Mouse (Mus musculus) brain, embryonic 18.5 days (tissue): ENCODE data around the gene Tgtp2.
"Not testable (repeated sequence)": the region's sequence is repeated elsewhere in the genome, so short reads cannot be mapped to it uniquely, and the experiment has no call there.

Experiments
- DNase-seq: peaks from one replicate; pipeline ENCODE4 v3.0.0-alpha.2; 2012; ENCODE audit warnings: low read depth, low spot score

Gene Tgtp2

DNA sequence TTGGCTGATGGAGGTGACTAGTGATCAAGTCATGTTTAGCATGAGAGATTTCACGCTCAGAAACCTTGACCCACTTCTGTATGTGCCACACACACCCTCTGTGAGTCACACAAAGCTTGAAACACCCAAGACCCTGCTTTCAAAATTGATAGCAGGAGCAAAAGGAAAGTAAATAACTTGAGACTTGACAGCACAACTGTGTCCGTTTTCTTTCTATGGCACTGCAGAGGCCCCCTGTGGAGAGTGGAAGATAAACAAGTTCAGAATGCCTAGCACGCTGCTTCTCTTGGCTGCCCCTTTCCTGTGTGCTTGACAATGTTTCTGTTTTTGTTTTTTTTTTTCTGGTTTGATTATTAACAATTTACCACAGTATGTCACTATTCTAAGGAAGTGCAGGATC lies 20.9 kb upstream of the Tgtp2 start:
- no peak for DNase-seq

DNA sequence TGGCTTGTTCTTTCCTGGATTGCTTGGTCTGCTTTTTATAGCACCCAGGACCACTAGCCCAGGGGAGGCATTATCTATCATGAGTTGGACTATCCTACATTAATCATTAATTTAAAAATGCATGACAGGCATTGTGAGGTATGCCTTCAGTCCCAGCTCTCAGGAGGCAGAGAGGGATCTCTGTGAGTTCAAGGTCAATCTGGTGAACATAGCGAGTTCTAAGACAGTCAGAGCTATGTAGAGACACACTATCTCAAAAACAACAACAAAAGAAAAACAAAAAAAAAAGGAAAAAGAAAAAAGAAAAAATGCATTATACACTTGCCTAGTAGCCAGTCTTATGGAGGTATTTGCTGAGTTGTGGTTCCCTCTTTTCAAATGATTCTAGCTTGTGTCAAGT lies 20.4 kb upstream of the Tgtp2 start:
- DNase-seq = no peak

DNA sequence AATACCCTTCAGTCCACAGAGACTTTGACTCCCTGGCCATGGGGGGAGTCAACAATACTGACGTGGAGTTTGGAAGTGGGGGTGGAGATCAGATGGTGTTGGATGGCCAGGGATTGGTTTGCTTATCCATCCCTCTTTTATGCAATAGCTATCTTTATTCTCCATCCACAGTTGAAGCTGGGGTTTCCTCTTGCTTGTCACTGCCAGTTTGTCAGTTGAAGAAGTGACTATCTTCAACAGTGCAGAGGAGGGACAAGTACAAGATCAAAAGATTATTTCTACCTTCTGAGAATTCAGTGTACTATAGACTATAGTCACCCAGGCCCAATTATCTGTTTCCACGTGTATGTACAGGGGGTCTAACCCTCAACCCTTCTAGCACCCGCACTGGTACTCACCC lies 19.8 kb upstream of the Tgtp2 start:
- DNase-seq = no peak

DNA sequence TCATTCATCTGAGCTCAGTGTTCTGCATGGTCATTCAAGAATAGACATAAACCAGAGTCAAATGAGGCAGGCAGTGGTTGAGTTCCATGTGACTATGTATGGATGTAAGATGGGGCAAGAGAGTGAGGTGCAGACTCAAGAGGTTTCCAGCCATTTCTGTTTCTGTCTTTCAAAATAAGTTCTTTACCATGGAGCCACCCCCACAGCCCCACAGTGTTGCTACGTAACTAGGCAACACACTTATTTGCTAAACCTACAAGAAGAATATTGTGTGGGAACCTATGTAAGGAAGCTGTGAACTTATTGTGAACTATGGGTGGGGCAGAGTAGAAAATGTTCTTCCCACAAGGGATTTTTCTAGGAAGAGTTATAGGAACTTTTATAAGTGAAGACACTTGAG lies 19.1 kb upstream of the Tgtp2 start:
- no peak for DNase-seq

DNA sequence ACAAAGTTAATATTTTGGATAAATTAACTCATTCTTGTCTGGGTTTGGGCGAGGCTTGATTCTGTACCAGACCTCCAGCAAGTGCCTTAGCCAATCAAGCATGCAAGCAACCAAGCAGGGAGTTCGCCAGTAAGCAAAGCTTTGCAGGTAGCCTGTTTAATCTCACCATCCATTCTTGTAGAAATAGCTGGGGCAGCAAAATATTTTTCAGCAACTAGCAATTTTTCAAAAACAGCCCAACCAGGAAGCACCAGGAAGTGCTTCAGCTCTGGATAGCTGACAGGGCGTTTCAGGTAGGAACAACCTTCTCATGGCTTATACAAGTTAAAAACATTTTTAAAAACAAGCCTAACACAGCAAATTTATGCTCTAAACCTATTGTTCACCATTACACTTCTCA lies 17.9 kb upstream of the Tgtp2 start:
- no peak for DNase-seq

DNA sequence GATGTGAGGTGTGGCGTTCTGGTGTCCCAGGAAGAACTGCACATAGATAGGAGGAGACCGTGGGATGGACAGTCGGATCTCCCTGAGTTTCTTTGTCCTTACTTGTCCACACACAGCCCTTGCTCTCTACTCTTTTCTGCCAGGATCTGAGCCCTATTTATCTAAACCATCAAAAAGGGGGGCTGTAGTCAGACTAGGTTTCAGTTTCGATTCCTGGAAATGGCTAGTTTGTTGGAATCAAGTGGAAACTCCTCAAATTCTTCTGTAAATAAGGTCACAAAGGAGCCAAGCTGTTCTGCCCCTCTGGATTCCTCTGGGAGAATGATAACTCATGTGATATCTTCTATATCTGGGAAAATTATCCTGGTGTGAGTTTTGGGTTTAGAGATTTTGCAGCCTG lies 17.4 kb upstream of the Tgtp2 start:
- DNase-seq = no peak

DNA sequence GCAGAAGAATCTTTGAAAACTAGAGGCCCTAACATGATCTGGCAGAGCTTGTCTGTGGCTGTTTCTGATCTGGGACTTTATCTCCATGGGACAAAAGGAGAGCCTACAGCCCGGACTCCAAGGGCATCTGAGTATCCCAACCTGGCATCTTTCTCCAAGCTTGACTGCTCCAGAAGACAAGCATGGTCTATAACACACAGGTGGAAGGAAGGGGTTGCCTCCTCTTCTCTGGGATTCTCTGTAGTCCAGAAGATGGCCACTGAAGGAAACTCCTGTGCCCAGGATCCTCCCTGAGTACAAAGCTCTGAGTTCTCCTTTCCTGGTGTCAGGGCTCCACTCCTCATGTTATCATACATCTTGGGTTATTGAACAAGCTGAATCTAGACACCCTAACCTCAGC lies 16.6 kb upstream of the Tgtp2 start:
- DNase-seq = no peak

DNA sequence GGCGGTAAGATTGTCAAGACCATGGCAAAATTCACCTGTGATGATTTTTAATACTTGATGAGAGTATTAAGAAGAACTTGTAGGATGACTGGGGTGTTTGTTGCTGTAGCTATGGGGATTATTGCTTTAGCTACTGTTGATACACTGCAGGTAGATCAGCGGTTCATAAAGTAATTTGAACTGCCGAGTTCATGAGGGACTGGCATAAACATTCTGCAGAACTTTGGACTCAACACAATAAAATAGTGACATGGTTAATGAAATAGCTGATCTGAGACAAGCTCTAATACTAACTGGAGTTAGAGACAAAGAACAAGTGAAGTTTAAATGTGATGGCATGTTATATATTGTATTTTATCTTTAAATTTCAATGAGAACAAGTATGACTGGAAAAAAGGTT lies 14.7 kb upstream of the Tgtp2 start:
- DNase-seq = no peak

DNA sequence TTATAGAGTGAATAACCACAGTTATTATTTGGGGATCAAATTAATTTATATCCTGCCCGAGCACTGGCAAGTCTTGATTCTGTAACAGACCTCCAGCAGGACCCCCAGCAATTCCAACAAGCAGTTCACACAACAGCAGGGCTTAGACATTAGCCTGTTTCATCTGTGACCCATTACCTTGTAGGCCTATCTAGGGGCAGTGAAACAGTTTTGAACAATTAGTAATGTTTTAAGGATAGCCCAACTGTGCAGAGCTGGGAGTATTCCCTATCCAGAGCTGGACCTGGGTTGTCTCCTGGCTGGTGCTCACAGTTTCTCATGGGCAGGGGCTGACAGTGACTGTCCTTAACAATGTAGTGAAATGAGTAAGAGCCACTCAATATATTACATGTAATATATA lies 13.0 kb upstream of the Tgtp2 start:
- no peak for DNase-seq

DNA sequence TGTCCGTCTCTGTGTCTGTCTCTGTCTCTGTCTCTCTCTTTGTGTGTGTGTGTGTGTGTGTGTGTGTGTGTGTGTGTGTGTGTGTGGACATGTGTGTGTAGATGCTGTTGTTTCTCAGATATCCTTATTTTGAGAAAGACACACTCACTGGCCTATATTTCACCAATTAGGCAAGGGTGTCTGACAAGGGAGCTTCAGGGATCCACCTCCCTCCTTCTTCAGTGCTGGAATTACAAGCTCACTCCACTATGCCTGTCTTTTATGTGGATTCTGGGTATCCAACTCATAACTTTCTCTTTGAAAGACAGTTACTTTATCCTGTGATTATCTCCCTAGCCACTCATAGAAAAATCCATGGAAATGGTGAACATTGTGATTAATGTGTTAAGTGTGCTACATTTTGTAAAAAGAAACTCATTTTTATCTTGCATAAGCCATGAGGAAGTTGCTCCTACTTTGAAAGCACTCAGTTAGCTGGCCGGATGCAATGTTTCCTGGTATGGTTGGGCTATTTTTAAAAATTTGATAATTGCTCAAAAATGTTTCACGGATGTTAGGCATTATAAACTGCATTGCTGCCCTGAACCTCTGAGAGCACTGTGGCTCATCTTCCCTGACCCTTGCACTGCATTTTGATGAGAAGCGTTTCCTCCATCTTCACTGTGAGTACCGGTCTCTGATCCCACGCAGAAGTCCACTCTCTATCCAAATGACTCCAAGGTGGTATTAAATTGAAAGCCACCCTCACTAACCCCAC lies 12.2 kb upstream of the Tgtp2 start, which contains the start of gene Ifi47:
Gene Ifi47 (plus strand): TSS at position 587 of the 757 bp plus-strand sequence.
- DNase-seq = not testable (repeated sequence)

DNA sequence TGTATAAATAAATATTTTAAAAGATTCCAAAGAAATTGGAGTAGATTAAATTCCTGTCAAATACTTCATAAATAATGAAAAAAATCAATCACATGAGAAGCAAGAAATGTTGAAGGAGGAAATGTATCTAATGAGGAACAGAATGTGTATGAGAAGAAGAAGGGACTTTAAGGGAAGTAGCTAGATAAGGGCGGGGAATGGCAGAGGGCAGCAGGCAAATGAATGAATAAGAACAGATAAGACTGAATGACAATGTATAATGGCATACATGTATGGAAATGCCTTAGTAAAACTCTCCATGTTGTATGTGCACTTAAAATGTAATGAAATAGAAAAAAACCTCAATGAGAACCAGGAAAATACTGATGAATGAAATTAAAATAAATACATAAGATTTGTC lies 4.4 kb upstream of the Tgtp2 start:
- no peak for DNase-seq

DNA sequence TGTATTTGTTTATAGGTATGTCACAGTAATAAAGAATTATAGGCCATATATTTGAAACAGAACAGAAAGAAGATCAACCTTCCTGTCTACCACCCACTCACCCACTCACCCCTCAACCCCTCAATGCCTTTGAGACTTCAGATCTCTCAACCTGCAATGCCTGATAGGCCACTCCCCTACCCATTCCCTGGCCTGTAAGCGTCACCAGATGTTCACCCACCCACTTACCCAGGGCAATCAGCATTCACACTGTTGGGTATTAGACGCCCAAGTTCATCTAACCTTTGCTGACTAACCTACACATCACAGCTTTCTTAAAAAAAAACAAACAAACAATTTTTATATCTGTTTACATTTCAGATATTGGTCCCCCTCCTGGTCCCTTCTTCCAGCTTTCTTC lies 2.1 kb downstream of the Tgtp2 start:
- DNase-seq = not testable (repeated sequence)

DNA sequence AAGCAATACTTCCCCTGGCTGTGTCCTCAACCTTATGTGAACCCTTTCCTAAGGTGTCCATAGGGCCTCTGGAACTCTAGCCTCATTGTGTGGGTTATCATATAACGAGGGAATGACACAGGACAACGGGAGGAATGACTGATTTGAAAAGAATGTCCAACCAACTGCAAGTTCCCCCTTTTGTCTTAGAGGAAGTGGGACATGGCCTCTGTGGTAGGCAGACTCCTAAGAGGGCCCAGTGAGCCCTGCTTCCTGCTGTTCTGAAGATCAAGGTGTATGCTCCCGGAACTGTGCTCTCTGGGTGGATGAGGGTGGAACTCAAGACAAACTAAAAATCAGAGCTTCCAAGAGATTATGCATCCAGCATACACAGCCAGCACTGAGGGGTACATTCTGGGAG lies 3.9 kb downstream of the Tgtp2 start:
- not testable (repeated sequence) for DNase-seq

DNA sequence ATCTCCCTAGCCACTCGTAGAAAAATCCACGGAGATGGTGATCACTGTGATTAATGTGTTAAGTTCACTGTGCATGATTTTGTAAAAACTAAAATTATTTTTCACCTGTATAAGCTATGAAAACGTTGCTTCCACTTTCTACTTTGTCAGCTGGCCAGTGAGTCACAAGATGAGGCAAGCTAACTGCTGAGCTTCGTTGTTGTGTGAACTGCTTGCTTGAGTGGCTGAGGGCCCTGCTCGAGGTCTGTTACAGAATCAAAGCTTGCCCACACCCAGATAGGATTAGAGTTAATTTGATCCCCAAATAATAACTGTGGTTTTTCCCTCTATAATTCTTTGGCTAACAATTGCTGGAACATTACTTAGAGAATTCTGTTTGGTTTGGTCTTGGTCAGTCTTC lies 12.1 kb downstream of the Tgtp2 start:
- not testable (repeated sequence) for DNase-seq

DNA sequence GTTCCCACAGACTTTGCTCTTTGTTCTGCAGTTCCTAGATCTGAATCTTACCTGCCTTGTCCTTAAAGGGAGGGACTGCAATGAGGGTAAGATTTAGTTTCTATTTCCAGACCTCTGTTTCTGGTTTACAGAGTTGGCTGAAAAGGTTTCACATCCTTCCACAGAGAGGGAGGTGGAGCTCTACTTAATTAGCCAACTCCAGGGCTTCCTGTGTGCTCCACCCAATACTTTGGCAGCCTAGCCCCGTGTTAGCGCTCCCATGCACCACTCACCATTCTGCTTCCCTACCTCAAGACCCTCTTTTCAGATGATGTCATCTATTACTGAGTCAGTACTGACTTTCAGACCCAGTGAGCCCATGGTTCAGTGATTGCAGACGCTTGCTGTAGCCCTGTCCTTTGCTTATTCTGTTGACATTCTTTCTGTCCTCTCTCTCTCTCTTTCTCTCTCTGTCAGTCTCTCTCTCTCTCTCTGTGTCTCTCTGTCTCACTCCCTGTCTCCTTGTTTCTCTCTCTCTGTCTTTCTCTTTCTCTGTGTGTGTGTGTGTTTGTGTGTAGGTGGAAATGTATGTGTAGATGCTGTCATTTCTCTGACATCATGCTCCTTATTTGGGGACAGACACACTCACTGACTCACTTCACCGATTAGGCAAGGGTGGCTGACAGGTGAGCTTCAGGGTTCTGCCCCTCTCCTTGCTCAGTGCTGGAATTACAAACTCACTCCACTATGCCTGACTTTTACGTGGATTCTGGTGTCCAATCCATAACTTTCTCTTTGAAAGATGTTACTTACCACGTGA lies 12.7 kb downstream of the Tgtp2 start, which contains the start of gene 9930111J21Rik2:
Gene 9930111J21Rik2 (minus strand): TSS at position 150 of the 799 bp plus-strand sequence.
- not testable (repeated sequence) for DNase-seq

DNA sequence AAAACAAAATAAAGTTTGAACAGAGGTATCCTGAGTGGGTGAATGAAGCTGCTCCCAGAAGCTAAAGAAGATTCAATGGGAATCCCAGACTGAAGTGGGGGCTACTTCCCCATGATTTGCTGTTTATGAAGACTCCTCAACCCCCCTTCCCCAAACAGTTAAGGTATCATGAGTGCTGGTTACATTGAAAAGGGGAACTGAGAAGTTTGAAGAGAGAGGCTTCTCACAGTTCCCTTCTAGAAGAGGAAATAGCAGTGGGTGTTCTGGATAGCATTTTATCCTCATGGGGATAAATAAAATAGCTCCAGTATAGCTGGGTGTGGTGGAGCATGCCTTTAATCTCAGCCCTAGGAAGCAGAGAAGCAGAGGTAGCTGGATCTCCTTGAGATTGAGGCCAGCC lies 13.9 kb downstream of the Tgtp2 start:
- DNase-seq = not testable (repeated sequence)

DNA sequence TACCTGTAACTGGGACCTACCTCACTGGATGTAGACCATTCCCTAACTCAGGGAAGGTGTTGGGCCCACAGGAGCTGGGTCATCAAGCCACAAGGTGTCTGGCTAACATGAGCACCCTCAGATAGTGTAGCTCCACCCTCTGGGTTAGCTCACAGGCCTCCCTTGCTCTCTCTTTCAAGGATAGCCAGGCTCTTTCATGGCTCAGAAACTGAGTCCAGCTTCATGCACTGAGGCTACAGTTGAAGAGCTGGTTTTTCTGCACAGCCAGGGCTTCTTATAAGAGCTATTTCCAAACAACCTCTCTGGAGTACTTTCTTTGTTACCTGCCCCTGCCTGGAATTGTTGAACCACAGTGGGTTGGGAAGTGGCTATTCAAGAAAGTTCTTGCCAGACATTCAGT lies 51.9 kb downstream of the Tgtp2 start:
- not testable (repeated sequence) for DNase-seq
